Mouse (Mus musculus) stomach, postnatal 0 days (tissue): ENCODE data around the gene Scarf1.

Experiments
- CTCF ChIP-seq: IDR thresholded peaks from 2 replicates; pipeline ENCODE4 v1.5.1; 2016; ENCODE audit warnings: antibody characterized with exemption, low read depth, mild to moderate bottlenecking, moderate library complexity
- EP300 ChIP-seq: optimal IDR thresholded peaks from 2 replicates; pipeline ENCODE3; 2016; ENCODE audit warnings: antibody characterized with exemption

GRCm38 (mm10) chr11:75568115-75568511 lies 54.8 kb downstream of the Scarf1 start:
- TF ChIP-seq CTCF (no peak), EP300 (no peak)
